Mouse (Mus musculus): ENCODE data around the gene Luzp2. TPM values are rescaled to one million over a fixed set of nuclear protein-coding genes. Genes with fewer than 3 reads are reported as not detected.

The Luzp2 gene
- polyA plus RNA-seq, 1 experiment from 2014 or later: 0.09 TPM

GRCm38 (mm10) chr7:55229407-55229806, 394.1 kb downstream of the Luzp2 start:
- H3K9me3 ChIP-seq (ENCODE audit: low read depth, low read length): no peaks in the 10 kb centered on the region
- H3K27me3 ChIP-seq (ENCODE audit: insufficient read depth, low read length): no peaks in the 10 kb centered on the region
- H3K4me2 ChIP-seq: no peak overlapping the region
- TF ChIP-seq CTCF (IDR thresholded peaks at IDR 0.05; ENCODE audit: low read depth): no peak
- H3K27ac ChIP-seq (ENCODE audit: low read depth): no peak overlapping the region
- H3K4me1 ChIP-seq (ENCODE audit: insufficient read depth): no peaks in the 10 kb centered on the region
- H3K36me3 ChIP-seq (ENCODE audit: insufficient read depth): no peaks in the 10 kb centered on the region
- DNase-seq (peak; percentile 68), ATAC-seq (ENCODE audit: insufficient read depth) (peak; percentile 77; the same call in 1 of the 2 replicates)
- no peak overlapping the region for H3K9ac ChIP-seq
- H3K4me3 ChIP-seq (ENCODE audit: low read depth, low read length): no peak overlapping the region
